Mouse (Mus musculus): ENCODE results near the gene Dnm2.

DNA sequence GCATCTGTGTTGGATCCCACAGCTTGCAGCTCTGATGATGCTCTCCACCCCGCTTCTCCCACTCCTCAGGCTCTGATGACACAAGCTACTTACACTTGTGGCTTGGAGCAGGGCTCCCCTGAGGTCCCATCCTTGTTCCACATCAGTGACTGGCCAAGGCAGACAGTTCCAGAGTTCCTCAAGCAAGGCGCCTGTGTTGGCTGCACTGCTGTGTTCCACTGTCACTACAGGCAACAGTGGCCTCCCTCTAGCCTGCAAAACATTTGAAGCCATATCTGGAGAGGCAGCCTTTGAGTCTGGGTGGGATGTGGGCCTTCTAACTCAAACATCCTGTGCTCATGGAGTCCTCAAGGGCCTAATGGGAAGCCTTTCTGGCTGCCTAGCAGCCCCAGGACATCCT lies 132.3 kb downstream of the Dnm2 start:
- TF ChIP-seq CTCF (IDR thresholded peaks at IDR 0.05; ENCODE audit: low read depth) (no peak), EP300 (optimal IDR thresholded peaks at IDR 0.05) (no peak)

All from stomach, postnatal 0 days (tissue).